Mouse (Mus musculus) lung, adult 2 months (tissue): ENCODE results near the gene Sp3.

Experiments
- CTCF ChIP-seq: fragments of 200-500 bp; IDR thresholded peaks from 2 replicates; pipeline ENCODE4 v1.5.1; 2011; ENCODE audit warnings: mild to moderate bottlenecking, low read length, control low read depth; ENCODE audit not compliant: insufficient read depth
- POLR2A ChIP-seq: fragments of 200-500 bp; IDR thresholded peaks from 2 replicates; pipeline ENCODE4 v1.6.1; 2011; ENCODE audit warnings: low read depth, mild to moderate bottlenecking, control low read depth, low read length, borderline replicate concordance; ENCODE audit errors: extremely low read depth

GRCm38 (mm10) chr2:72978473-72978872, 1.8 kb downstream of the Sp3 start:
- no peak for TF ChIP-seq POLR2A
- TF ChIP-seq CTCF = no peak
